Mouse (Mus musculus): ENCODE results near the gene Rpl32.

The Rpl32 gene

GRCm38 (mm10) chr6:115815041-115815440 is 6.5 kb upstream of the Rpl32 start:
- no peak for DNase-seq (ENCODE audit: low spot score in 2 of 2)

GRCm38 (mm10) chr6:115814104-115814503 is 5.6 kb upstream of the Rpl32 start:
- peak in 1 of 2 experiments; percentile 76 for DNase-seq (ENCODE audit: low spot score in 2 of 2)

GRCm38 (mm10) chr6:115811606-115812005 is 3.1 kb upstream of the Rpl32 start:
- DNase-seq (ENCODE audit: low spot score in 2 of 2), result no peak

GRCm38 (mm10) chr6:115808196-115808487 is 405 bp downstream of the Rpl32 start:
- DNase-seq (ENCODE audit: low spot score in 2 of 2), result no peak

- no peak for DNase-seq (ENCODE audit: low spot score in 2 of 2)
These were observed 917 bp downstream of the Rpl32 start for GRCm38 (mm10) chr6:115807464-115808195.

- DNase-seq (ENCODE audit: low spot score in 2 of 2), result no peak
These were observed 3.9 kb downstream of the Rpl32 start for GRCm38 (mm10) chr6:115804432-115805192.

- peak; percentile 82 to 84 for DNase-seq (ENCODE audit: low spot score in 2 of 2)
These were observed 4.8 kb downstream of the Rpl32 start for GRCm38 (mm10) chr6:115803541-115804382.

- no peak for DNase-seq (ENCODE audit: low spot score in 2 of 2)
These were observed 6.7 kb downstream of the Rpl32 start for GRCm38 (mm10) chr6:115801811-115802210.

GRCm38 (mm10) chr6:115792691-115793215 is 15.8 kb downstream of the Rpl32 start:
- peak in 1 of 2 experiments; percentile 41 for DNase-seq (ENCODE audit: low spot score in 2 of 2)

- DNase-seq (ENCODE audit: low spot score in 2 of 2), result peak in 1 of 2 experiments; percentile 39
These were observed 16.5 kb downstream of the Rpl32 start for GRCm38 (mm10) chr6:115791842-115792686.

- no peak for DNase-seq (ENCODE audit: low spot score in 2 of 2)
These were observed 17.5 kb downstream of the Rpl32 start for GRCm38 (mm10) chr6:115791016-115791415.

GRCm38 (mm10) chr6:115782781-115783180 is 25.8 kb downstream of the Rpl32 start:
- DNase-seq (ENCODE audit: low spot score in 2 of 2), result no peak

- DNase-seq (ENCODE audit: low spot score in 2 of 2), result no peak
These were observed 32.2 kb downstream of the Rpl32 start for GRCm38 (mm10) chr6:115776363-115776762.

GRCm38 (mm10) chr6:115775838-115776237 is 32.7 kb downstream of the Rpl32 start:
- no peak for DNase-seq (ENCODE audit: low spot score in 2 of 2)

- DNase-seq (ENCODE audit: low spot score in 2 of 2), result peak; percentile 55 to 69
These were observed 34.0 kb downstream of the Rpl32 start, which contains the start of gene Cand2 for GRCm38 (mm10) chr6:115774501-115774921. Gene Cand2 (plus strand): TSS chr6:115774538.

GRCm38 (mm10) chr6:115773966-115774413 is 34.6 kb downstream of the Rpl32 start:
- no peak for DNase-seq (ENCODE audit: low spot score in 2 of 2)

- no peak for DNase-seq (ENCODE audit: low spot score in 2 of 2)
These were observed 35.9 kb downstream of the Rpl32 start for GRCm38 (mm10) chr6:115772604-115773003.

GRCm38 (mm10) chr6:115772201-115772600 is 36.3 kb downstream of the Rpl32 start:
- no peak for DNase-seq (ENCODE audit: low spot score in 2 of 2)

- no peak for DNase-seq (ENCODE audit: low spot score in 2 of 2)
These were observed 37.7 kb downstream of the Rpl32 start for GRCm38 (mm10) chr6:115770852-115771251.

GRCm38 (mm10) chr6:115770059-115770670 is 38.4 kb downstream of the Rpl32 start:
- no peak for DNase-seq (ENCODE audit: low spot score in 2 of 2)

Measured in right cerebral cortex, postnatal 10 days (tissue).